Mouse (Mus musculus): ENCODE data around the gene Rsph14.

- TF ChIP-seq POLR2A (IDR thresholded peaks at IDR 0.05; ENCODE audit: extremely low read depth, insufficient read depth, low read length) (no peak), CTCF (IDR thresholded peaks at IDR 0.05; ENCODE audit: extremely low read depth, insufficient read depth, low read length) (no peak)
Observed at GRCm38 (mm10) chr10:74973026-74973425, 59.4 kb downstream of the Rsph14 start.

Data from cortical plate, adult 2 months (tissue).